Mouse (Mus musculus): ENCODE data around the gene Prpf19. TPM values are rescaled to one million over a fixed set of nuclear protein-coding genes. Genes with fewer than 3 reads are reported as not detected.

Prpf19 gene
- 32.0 and 58.0 TPM in 2 replicates for total RNA-seq (2017)

DNA sequence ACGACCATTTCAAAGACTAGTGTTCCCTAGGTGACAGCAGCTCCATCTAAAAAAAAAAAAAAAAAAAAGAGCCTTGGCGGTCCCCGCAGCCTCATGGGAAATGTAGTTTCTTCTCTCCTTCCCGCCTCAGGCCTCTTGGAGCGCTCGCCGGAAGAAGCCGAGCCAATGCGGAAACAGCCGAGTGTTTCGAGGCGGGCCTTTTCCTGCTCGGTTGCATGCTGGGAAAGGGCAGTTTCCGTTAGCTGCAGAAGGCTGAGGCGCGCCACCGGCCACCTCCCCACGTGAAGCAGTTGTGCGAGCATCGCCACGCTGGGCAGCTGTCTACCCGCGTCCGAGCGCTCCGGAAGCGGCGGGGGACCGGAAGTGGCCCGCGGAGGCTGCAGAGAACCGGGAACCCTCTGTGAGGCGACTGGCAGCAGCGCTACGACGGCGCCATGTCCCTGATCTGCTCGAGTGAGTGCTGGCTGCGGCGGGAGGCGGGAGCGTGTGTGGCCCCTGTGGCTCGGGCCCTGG, at the start of gene Prpf19:
TSS of gene Prpf19 (plus strand) at position 216 of the 513 bp plus-strand sequence.
- peak; percentile 99 for ATAC-seq (ENCODE audit: extremely low read depth, insufficient number of reproducible peaks, low FRiP score, poor library complexity, severe bottlenecking)

DNA sequence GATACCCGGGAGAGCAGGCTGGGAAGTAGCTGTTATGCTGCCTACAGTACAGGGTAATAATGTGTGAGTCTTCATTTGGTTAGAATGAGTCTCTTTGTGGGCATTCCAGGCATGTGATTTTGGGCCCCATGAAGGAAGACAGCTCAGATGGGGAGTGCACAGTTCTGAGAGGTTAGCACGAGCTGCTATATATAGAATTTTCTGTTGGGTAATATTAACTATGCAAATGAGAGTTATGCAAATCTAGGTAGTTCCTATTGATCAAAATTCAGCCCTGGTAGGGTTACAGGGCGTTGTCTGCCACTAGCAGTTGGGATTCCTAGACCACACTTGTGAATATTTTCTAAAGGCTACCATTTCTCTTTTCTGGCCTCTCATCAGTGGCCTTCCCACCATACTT, 49.6 kb upstream of the Prpf19 start:
- no peak for ATAC-seq (ENCODE audit: extremely low read depth, insufficient number of reproducible peaks, low FRiP score, poor library complexity, severe bottlenecking)

DNA sequence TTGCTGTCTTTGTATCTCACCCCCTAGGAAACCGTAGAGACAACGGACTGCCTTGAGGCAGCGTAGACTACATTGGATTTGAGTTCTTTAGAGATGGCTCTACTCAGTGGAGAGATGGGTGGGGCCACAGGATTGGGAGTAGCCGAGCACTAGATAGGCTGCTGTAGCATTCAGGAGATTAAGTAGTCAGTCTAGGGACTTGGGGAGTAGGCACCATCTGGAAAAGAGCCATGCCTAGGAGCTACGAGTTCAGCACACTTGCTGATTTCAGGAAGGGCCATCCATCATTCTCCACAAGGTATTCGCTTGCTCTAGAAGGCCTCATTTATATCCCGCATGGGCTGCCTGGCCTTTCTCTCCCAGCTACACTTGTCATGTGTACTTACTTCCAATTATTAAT, 48.9 kb upstream of the Prpf19 start:
- no peak for ATAC-seq (ENCODE audit: extremely low read depth, insufficient number of reproducible peaks, low FRiP score, poor library complexity, severe bottlenecking)

DNA sequence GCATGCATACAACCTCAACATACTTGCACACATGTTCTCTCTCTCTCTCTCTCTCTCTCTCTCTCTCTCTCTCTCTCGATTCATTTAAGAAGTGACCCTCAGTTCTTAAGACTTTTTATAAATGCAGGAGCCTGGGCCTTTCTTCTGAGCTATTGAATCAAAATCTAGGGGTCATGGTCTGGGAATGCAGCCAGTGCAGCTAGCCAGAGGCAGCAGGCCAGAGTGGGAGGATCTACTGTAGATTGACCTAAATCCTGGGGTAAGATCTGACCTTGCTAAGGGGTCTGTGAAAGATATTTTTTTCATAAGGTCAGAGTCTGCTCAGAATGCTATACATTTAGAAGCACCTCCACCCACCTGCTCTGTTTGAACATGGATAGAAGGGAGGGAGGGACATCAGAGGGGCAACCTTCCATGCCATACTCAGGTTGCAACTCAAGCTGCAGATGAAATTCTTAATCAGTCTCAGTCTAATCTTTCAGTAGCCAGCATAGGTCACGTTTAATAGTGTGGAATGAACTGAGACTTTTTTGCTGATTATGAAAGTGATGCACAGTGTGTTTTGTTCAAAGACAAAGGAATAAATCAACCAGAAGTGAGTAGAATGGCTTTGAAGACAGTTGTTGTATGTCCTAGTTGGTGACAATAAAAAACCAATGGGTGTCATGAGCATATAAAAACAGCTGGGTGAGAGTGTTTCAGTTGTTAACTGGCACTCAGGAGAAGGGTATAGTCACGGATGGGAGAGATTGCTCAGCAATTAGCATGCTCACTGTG, 47.5 kb upstream of the Prpf19 start:
- ATAC-seq (ENCODE audit: extremely low read depth, insufficient number of reproducible peaks, low FRiP score, poor library complexity, severe bottlenecking), result no peak

DNA sequence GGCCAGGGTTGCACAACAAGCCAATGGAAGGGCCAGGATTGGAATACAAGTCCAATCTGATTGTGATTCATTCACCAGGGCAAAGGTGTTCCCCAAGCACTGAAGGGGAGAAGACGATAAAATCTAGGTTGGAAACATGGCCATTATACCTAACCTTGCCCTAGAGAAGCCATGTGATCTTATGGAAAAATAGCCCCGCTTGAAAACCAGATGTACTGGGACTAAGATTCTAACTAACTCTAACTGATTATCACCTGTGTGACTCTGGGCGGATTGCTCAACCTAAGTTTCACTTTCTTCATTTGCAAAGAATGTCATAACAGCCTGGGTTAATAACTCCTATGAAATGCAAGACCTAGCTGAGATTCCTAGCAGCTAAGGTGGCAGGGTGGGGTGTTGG, 39.6 kb upstream of the Prpf19 start:
- ATAC-seq (ENCODE audit: extremely low read depth, insufficient number of reproducible peaks, low FRiP score, poor library complexity, severe bottlenecking), result no peak

DNA sequence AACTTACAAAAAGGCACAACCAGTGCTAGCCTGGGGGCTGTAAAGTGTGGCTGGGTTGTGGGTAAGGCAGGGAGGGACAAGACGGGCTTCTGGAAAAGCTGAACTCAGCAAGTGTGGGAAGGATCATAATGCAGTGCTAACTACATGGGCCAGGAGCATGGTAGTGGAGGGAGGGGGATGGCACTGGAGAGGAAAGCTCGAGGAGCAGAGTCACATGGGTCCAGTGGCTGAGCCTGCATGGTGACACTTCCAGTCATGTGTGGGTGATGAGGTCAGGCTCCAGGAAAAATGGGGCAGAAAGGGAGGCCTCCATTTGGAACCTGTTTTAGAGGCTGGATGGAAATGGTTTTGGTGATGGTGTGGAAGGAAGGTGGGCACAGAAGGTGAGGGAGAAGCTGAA, 38.5 kb upstream of the Prpf19 start:
- ATAC-seq (ENCODE audit: extremely low read depth, insufficient number of reproducible peaks, low FRiP score, poor library complexity, severe bottlenecking), result no peak

DNA sequence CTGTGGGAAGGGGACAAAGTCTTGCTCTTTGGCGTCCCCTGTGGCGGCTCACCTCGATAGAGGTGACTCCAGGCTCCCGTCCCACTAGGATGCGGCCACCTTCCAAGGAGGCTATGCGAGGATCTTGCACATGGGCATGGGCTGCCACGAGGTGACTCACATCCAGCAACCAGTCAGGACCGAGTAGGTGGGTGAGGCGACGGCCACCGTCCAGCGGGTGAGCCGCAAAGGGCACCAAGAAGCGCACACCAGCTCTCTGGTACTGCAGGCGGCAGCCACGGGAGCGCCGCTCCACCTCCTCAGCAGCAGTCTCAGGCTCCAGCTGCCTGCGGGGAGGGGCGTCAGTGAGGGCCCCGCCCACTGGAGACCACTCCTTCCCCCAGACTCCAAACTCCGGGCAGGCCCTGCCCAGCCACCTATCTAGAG, 34.9 kb upstream of the Prpf19 start:
- ATAC-seq (ENCODE audit: extremely low read depth, insufficient number of reproducible peaks, low FRiP score, poor library complexity, severe bottlenecking), result no peak

DNA sequence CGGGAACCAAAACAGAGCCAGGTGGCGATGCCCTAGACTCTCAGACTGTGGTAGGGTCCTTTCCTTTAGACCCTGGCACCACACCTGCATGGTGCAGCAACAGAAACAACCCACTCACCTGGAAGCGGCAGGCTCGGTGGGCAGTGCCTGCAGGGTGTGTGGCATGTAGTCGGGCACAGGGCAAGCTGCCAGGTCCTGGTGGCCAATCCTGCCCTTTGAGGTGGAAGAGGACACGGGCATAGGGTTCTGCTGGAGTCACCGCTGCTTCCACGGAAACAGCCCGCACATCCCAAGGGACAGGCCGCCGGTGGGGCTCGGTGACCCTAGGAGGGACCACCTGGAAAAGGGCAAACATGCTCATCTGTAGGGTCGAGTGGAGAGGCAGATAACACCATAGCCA, 28.7 kb upstream of the Prpf19 start:
- no peak for ATAC-seq (ENCODE audit: extremely low read depth, insufficient number of reproducible peaks, low FRiP score, poor library complexity, severe bottlenecking)

DNA sequence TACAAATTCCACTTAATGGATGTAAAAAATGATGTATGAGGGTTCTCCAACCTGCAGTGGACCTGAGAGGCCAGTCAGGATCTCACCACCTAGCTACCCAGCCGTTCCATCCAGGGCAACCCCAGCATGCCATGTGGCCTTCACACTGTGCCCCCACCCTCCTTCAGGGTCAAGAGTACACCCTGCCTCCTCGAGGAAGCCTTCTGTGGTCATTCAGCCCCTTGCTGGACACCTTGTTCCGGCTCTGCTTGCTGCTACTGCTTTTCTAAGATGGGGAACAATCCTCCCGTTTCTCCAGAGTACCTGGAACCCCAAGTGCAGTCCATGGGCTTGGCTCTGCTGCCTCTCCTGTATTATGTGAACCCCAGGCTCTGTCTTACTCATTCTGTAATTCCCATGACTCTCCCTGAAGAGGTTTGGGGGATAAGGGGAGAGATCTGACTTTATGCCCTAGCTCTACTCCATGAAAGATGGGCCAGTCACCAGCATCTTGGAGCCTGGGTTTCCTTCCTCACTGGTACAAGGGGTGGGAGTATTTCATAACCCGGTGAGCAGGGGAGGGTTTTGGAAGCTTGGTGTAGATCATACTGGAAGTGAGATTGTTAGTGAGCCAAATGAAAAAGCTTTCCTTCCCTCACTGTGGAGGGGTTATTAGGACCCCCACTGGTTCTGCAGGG, 26.9 kb upstream of the Prpf19 start:
- ATAC-seq (ENCODE audit: extremely low read depth, insufficient number of reproducible peaks, low FRiP score, poor library complexity, severe bottlenecking), result no peak

DNA sequence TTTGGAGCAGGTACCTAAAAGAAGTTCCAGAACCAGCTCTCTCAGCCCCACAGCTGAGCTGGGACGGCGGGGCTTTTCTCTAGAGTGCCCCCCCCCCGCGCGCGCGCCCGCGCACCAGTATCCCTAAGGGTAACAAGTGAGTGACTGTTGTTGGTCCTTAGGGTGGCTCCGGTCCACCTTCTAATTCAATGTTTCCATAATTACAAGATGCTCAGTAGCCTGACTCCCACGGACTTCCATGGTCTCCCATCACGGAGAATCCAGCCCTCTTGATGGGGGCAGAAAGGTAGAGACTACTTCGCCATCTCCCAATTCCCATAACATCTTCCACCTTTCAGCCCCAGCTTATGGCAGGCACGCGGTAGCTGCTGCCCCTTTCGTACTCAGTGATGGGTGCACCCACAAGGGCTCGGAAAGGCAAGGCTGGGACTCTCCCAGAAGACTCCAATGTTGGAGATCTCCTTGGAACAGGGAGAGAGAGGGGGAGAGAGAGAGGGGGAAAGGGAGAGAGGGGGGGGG, 26.3 kb upstream of the Prpf19 start:
- ATAC-seq (ENCODE audit: extremely low read depth, insufficient number of reproducible peaks, low FRiP score, poor library complexity, severe bottlenecking), result no peak

DNA sequence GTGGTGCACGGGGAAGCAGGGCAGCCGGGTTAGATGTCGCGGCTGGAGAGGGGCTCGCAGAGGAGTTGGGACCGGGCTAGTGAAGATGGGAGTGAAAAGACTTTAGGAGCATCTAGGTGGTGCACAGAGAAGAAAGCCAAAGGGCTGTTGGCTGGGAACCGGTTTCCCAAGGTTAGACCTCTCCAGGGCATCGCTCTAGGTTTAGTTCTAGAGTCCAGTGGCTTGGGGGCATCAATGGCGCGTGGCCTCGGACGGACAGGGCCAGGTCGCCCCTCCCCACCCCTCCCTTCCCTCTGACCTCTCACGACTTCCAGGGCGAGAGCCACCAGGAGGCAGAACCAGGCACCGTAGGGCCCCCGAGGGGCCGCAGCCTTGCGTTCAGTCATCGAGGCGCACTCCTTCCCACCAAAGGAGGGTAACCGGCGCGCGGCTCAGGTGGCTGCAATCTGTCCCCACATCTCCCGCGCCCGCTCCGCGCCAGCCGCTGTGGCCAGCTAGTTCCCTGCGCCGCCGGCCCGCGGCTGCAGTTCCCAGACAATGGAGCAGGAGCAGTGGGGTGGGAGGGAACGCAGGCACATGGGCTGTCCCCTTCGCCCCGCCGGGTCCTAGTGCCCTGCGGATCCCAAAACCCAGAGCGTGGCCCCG, 25.7 kb upstream of the Prpf19 start:
- ATAC-seq (ENCODE audit: extremely low read depth, insufficient number of reproducible peaks, low FRiP score, poor library complexity, severe bottlenecking), result no peak

DNA sequence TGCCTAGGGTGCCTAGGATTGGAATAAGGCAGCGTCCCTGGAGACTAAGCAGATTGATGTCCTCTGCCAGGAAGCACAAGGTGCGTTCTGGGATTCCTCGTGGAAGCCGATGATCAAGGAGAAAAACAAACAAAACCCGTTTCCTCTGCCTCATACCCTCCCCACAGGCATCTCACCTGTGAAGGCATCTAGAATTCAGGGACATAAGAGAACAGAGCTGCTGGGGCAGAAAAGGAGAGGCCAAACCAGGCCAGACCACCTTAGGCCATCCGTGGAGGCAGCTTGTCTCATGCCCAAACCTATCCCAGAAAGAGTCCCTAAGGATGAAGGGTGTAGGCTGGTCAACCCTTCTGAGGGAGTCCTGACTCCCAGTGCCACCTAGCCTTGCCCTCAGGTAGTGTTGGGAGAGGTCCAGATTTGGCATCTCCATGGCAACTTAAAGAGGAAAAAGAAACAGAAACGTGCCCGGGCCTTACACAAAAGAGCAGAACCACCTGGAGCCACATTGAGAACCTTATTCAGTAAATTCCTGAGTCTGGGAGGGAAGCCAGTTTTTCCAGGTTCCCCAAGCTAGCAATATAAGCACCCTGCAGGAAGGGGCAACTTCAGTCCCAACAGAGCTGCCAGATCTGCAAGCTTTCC, 25.0 kb upstream of the Prpf19 start, which contains the start of gene Tmem132a:
TSS of gene Tmem132a (minus strand) at position 55 of the 642 bp plus-strand sequence.
- ATAC-seq (ENCODE audit: extremely low read depth, insufficient number of reproducible peaks, low FRiP score, poor library complexity, severe bottlenecking), result no peak

DNA sequence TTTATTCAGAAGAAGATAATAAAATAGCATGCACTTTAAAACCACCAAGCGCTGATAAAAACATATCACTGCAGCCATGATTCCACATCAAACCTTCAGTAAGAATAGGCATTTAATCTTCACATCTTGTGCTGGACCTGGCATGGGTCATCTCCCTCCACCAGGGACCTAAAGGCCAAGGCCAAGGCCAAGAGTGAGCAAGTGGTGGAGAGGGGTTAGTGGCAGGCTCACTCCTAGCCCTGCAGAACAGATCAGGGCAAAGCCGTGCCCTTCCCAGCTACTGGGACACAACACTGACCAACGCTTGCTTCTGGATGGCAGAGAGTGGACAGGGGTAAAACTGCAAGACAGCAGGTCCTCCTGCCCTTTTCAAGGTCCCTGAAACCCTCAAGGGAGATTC, 24.4 kb upstream of the Prpf19 start:
- no peak for ATAC-seq (ENCODE audit: extremely low read depth, insufficient number of reproducible peaks, low FRiP score, poor library complexity, severe bottlenecking)

DNA sequence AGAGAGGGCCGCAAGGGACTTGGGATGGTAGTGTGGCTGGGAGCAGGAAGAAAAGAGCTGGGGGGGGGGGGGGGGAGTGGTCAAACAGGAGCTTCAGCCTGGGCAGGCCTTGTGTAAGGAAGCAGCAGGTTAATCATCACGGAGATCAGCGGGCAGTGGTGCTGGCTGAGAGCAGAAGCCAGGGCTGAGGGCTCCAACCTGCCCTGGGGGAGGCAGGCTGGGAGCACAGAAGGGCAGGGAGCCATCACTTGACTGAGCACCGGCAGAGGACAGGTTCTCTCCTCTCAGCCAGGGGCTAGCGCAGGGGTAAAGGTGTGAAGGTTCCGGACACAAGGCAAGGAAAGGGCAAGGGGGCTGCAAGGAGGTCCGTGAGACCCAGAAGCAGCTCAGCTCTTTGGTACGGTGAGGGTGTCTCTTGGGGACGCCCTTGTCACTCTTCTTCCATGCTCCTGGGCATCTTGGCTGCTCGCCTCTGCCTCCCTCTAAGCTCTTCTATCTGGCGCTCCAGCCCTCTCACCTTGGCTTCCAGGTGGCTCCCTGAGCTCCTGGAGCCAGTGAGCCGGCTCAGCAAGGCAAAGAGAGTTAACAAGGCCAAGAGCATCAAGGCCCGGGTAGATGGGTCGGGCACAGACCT, 23.6 kb upstream of the Prpf19 start:
- no peak for ATAC-seq (ENCODE audit: extremely low read depth, insufficient number of reproducible peaks, low FRiP score, poor library complexity, severe bottlenecking)

DNA sequence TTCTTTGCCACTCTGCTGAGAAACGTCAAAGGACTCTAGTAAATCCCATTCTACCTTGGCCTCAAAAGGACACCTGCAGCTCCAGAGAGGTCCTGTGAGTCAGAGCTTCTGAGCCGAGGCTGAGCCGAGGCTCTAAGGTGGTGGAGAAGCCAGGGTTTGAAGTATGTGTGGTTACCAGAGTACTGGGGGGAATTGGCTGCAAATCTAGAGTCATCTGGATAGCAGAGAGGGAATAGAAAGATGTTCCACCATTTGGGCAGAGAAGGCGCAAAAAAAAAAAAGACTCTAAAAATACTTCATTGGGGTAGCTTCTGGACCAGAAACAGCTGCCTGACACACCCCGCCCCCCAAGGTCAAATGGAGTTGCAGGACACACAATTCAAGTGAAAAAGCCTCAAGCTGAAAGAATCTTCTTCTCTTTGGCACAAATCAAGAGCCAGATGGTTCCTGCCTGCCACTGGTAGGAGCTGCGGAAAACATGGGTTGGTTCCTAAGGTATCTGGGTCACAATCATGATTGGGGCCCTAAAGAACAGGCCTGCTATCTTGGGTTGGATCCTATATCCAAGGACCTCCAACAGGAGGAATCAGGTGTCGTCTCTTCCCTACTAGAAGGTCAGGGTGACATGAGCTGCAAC, 16.7 kb upstream of the Prpf19 start:
- ATAC-seq (ENCODE audit: extremely low read depth, insufficient number of reproducible peaks, low FRiP score, poor library complexity, severe bottlenecking), result no peak

DNA sequence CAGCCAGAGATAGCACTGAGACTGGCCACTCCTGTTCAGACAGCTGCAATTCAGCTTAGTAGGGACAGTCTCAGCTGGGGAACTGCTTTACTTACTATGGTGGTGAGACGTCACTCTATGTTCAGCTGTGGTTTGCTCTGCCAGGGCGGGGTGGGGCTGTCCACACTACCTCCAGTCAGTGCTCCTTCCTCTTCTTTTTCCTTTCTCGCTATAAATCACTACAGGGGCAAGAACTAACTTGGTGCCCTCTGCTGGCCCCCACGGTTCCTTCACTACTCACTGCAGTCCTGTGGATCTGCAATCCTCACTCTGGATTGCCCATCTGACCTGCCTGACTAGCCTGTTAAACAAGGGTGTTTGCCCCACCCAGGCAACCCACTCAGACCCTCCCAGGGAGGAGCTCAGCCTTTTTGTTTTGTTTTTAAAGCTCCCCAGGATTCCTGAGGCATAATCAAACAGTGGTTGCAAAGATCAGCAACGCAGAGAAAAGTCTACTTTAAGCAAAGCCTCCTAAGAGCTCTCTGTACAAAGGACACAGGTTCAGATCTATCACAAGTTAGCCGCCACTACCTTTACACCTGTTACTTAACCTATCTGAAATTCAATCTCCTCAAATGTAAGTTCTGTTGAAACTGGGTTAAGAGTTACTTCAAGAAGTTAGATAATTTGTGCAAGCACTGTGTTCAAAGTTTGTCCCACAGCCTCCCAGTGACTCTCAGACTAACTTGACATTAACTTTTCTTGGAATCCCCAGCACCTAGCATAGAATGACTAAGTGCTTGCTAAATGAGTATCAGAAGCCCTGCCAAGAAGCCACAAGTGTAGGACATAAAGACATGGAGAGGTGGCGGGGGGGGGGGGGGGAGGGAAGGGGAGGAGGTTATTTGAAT, 14.7 kb upstream of the Prpf19 start:
- ATAC-seq (ENCODE audit: extremely low read depth, insufficient number of reproducible peaks, low FRiP score, poor library complexity, severe bottlenecking), result peak; percentile 96

DNA sequence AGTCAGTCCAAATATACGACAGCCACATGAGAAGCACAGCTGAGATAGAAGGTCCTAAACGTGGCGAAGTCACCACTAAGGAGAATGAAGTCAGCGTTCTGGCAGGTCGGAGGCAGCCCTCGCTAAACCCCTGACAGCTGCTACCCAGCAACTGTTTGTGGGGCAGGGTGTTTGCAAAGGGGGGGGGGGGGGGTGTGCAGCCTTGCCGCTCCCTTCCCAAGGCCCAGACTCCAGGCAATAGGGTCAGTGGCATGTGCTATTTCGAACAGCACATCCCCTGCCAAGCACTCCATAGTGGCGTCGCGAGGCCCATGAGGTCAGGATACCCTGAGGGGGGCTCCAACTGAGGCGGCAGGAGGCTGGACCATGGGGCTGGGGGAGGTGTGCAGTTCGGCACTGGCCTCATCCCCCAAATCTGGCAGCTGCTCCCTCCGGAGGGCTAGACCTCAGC, 14.0 kb upstream of the Prpf19 start:
- ATAC-seq (ENCODE audit: extremely low read depth, insufficient number of reproducible peaks, low FRiP score, poor library complexity, severe bottlenecking), result no peak

All from neutrophil, adult 5-6 weeks (primary cell).